Mouse (Mus musculus) forebrain, embryonic 11.5 days (tissue): ENCODE data around the gene Ptpn20. TPM values are rescaled to one million over a fixed set of nuclear protein-coding genes. Genes with fewer than 3 reads are reported as not detected.

Experiments
- ATAC-seq: fragments of 200-750 bp; cut with Nextera tagmentation; replicated peaks from 2 replicates; pipeline ENCODE4 v1.8.0; 2017; ENCODE audit warnings: moderate TSS enrichment; ENCODE audit not compliant: low FRiP score
- DNase-seq: peaks from one replicate; pipeline ENCODE4 v3.0.0-alpha.2; 2017; ENCODE audit warnings: low spot score
- H3K27ac ChIP-seq: fragments of 300-500 bp; sonication (generic); 2 replicates; pipeline ENCODE4 v1.5.1; 2014; ENCODE audit warnings: low read depth, low read length
- H3K27me3 ChIP-seq: fragments of 300-500 bp; sonication (generic); 2 replicates; pipeline ENCODE4 v1.6.1; 2014; ENCODE audit warnings: mild to moderate bottlenecking, low read length, mixed read lengths; ENCODE audit not compliant: control insufficient read depth, insufficient read depth
- H3K36me3 ChIP-seq: fragments of 300-500 bp; sonication (generic); 2 replicates; pipeline ENCODE4 v1.6.1; 2014; ENCODE audit warnings: mild to moderate bottlenecking, low read length, moderate library complexity, mixed read lengths; ENCODE audit not compliant: control insufficient read depth, insufficient read depth
- H3K4me1 ChIP-seq: fragments of 300-500 bp; sonication (generic); replicated peaks from 2 replicates; pipeline ENCODE4 v1.6.1; 2014; ENCODE audit warnings: low read length, mixed read lengths; ENCODE audit not compliant: control insufficient read depth, insufficient read depth
- H3K4me2 ChIP-seq: fragments of 300-500 bp; sonication (generic); 2 replicates; pipeline ENCODE4 v1.6.1; 2014; ENCODE audit warnings: low read depth, mild to moderate bottlenecking, low read length, moderate library complexity, mixed read lengths; ENCODE audit not compliant: severe bottlenecking
- H3K4me3 ChIP-seq: fragments of 300-500 bp; sonication (generic); 2 replicates; pipeline ENCODE4 v1.5.1; 2014; ENCODE audit warnings: low read depth, low read length
- H3K9ac ChIP-seq: fragments of 300-500 bp; sonication (generic); 2 replicates; pipeline ENCODE4 v1.6.1; 2014; ENCODE audit warnings: low read length
- H3K9me3 ChIP-seq: fragments of 300-500 bp; sonication (generic); 2 replicates; pipeline ENCODE4 v1.6.1; 2016; ENCODE audit warnings: low read length, mixed read lengths; ENCODE audit not compliant: control insufficient read depth
- WGBS: fragments of 180-500 bp; shearing (Covaris S2); extraction: QIAGEN DNeasy Blood & Tissue Kit; methylation state at CpG from one replicate; pipeline ENCODE4 v1.1.7; 2014; 5-methylcytosine and 5-hydroxymethylcytosine counted together
- polyA plus RNA-seq: library from polyadenylated mRNA; unstranded; fragments of >200 nt; fragmentation: Nextera tagmentation; extraction: Ambion mirVana; gene quantifications from 2 replicates; pipeline ENCODE4 v1.2.1, GENCODE M21; 2014

The Ptpn20 gene
- polyA plus RNA-seq, 1 experiment from 2014 or later: 0.19 TPM

GRCm38 (mm10) chr14:33683701-33684100 lies 94.7 kb downstream of the Ptpn20 start:
- DNase-seq (no peak), ATAC-seq (peak; percentile 71)
- Histone ChIP-seq H3K27me3 (no peaks in the 10 kb centered on the region), H3K27ac (no peak overlapping the region), H3K9ac (no peak overlapping the region), H3K9me3 (no peaks in the 10 kb centered on the region), H3K4me2 (no peak overlapping the region), H3K4me3 (no peak overlapping the region), H3K36me3 (no peaks in the 10 kb centered on the region), H3K4me1 (no peaks in the 10 kb centered on the region)
- 55% methylated on average over 13 of the region's 13 CpGs for WGBS

DNA sequence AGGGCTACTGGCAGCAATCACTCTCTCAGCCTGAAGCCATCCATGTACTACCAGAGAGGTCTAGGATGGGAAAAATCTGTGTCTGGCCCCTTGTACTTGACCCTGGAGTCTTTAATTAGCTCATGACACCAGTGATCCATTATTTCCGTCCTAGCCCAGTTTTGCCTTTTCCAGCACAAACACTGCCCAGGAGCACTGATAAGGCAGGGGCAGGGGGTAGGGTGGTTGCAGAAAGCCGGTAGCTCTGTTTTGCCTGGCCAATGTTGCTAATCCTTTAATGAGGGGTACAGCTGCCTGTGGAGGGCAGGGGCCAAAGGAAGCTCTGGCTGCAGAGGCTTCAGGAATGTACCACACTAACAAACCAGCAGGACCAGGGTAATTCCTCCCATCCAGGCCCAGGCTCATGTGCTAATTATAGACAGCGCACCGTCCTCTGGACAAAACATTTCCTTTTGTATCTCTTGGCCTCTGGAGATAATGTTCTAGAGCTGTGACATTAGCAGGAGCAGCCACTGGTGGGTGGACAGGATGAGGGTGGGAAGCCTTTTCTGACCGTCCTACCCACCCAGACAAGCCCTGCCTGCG lies 98.5 kb downstream of the Ptpn20 start:
- no peak overlapping the region for H3K4me3 ChIP-seq
- no peaks in the 10 kb centered on the region for H3K36me3 ChIP-seq
- no peak for DNase-seq
- H3K27me3 ChIP-seq: no peaks in the 10 kb centered on the region
- H3K9me3 ChIP-seq: no peaks in the 10 kb centered on the region
- no peaks in the 10 kb centered on the region for H3K4me1 ChIP-seq
- no peak overlapping the region for H3K9ac ChIP-seq
- ATAC-seq: no peak
- no peak overlapping the region for H3K4me2 ChIP-seq
- no peak overlapping the region for H3K27ac ChIP-seq
- WGBS: 38% methylated on average over 6 of the region's 6 CpGs

DNA sequence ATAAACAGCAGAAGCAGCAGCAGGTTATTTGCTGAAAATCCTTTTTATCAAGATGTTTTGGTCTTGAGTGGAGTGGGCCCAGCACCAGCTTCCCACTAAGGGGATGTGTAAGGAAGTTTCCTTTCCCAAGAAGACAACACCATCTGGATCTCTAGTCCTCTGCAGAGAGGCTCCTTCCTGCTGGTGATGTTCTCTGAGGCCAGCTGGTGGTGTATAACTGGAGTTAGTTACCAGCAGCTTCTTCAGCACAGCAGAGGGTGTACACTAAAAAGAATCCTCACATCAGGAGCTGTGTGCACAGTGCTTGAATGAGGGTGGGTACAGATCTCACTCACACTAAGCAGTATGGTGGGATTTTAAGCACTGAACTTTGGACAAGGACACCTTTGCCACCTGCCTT lies 100.0 kb downstream of the Ptpn20 start:
- Histone ChIP-seq H3K4me3 (no peak overlapping the region), H3K27me3 (no peaks in the 10 kb centered on the region), H3K9me3 (no peaks in the 10 kb centered on the region), H3K4me1 (no peaks in the 10 kb centered on the region), H3K27ac (no peak overlapping the region), H3K4me2 (no peak overlapping the region), H3K36me3 (no peaks in the 10 kb centered on the region), H3K9ac (no peak overlapping the region)
- ATAC-seq: no peak
- no peak for DNase-seq

Other genes with a start within 250 kb of the Ptpn20 start
- gene Mapk8, start 142.0 kb upstream of the Ptpn20 start, polyA plus RNA-seq: 24.9 and 28.2 TPM in 2 replicates
- gene Frmpd2, start 117.5 kb upstream of the Ptpn20 start, polyA plus RNA-seq: 0.05 and 0.29 TPM in 2 replicates